Mouse (Mus musculus): ENCODE data around the gene Srsf3. TPM values are rescaled to one million over a fixed set of nuclear protein-coding genes. Genes with fewer than 3 reads are reported as not detected.

Gene Srsf3
- 823 and 865 TPM in 2 replicates for polyA plus RNA-seq (2014; fragmentation: Nextera tagmentation; extraction: Ambion mirVana)

GRCm38 (mm10) chr17:29032274-29033069, at the start of gene Srsf3:
Gene Srsf3, plus strand, starts transcription at chr17:29032628.
- Histone ChIP-seq H3K27me3 (ENCODE audit: control insufficient read depth, insufficient read depth, low read length) (no peaks in the 10 kb centered on the region), H3K4me1 (replicated peaks; ENCODE audit: control insufficient read depth, insufficient read depth, low read length) (peaks cover 3% of the 10 kb centered on the region), H3K9me3 (ENCODE audit: control insufficient read depth, low read length) (no peaks in the 10 kb centered on the region), H3K4me3 (ENCODE audit: low read depth, low read length) (peak within 1 kb of the TSS; percentile 82), H3K36me3 (ENCODE audit: control insufficient read depth, insufficient read depth, low read length) (peaks cover 12% of the 10 kb centered on the region; the same call in 1 of the 2 replicates), H3K4me2 (ENCODE audit: low read depth, low read length, severe bottlenecking) (peak within 1 kb of the TSS; percentile 79), H3K27ac (ENCODE audit: low read depth, low read length) (peak within 1 kb of the TSS; percentile 98), H3K9ac (ENCODE audit: low read length) (peak within 1 kb of the TSS; percentile 94)
- DNase-seq (ENCODE audit: low spot score) (peak; percentile 100), ATAC-seq (replicated peaks; ENCODE audit: low FRiP score) (peak; percentile 98)
- WGBS = under 1% methylated on average over 77 of the region's 77 CpGs

GRCm38 (mm10) chr17:28984724-28985420, 47.6 kb upstream of the Srsf3 start:
- ATAC-seq (replicated peaks; ENCODE audit: low FRiP score) (no peak), DNase-seq (ENCODE audit: low spot score) (no peak)
- Histone ChIP-seq H3K9me3 (ENCODE audit: control insufficient read depth, low read length) (no peaks in the 10 kb centered on the region), H3K4me2 (ENCODE audit: low read depth, low read length, severe bottlenecking) (no peak overlapping the region), H3K27me3 (ENCODE audit: control insufficient read depth, insufficient read depth, low read length) (no peaks in the 10 kb centered on the region), H3K27ac (ENCODE audit: low read depth, low read length) (no peak overlapping the region), H3K4me1 (replicated peaks; ENCODE audit: control insufficient read depth, insufficient read depth, low read length) (no peaks in the 10 kb centered on the region), H3K36me3 (ENCODE audit: control insufficient read depth, insufficient read depth, low read length) (peaks cover 19% of the 10 kb centered on the region), H3K4me3 (ENCODE audit: low read depth, low read length) (no peak overlapping the region), H3K9ac (ENCODE audit: low read length) (no peak overlapping the region)
- 95% methylated on average over 1 of the region's 1 CpGs for WGBS

- Histone ChIP-seq H3K27ac (ENCODE audit: low read depth, low read length) (no peak overlapping the region), H3K36me3 (ENCODE audit: control insufficient read depth, insufficient read depth, low read length) (peaks cover 18% of the 10 kb centered on the region), H3K9me3 (ENCODE audit: control insufficient read depth, low read length) (no peaks in the 10 kb centered on the region), H3K4me3 (ENCODE audit: low read depth, low read length) (no peak overlapping the region), H3K4me2 (ENCODE audit: low read depth, low read length, severe bottlenecking) (no peak overlapping the region), H3K27me3 (ENCODE audit: control insufficient read depth, insufficient read depth, low read length) (no peaks in the 10 kb centered on the region), H3K4me1 (replicated peaks; ENCODE audit: control insufficient read depth, insufficient read depth, low read length) (no peaks in the 10 kb centered on the region), H3K9ac (ENCODE audit: low read length) (no peak overlapping the region)
- ATAC-seq (replicated peaks; ENCODE audit: low FRiP score) (no peak), DNase-seq (ENCODE audit: low spot score) (no peak)
Observed at GRCm38 (mm10) chr17:28986833-28987232, 45.6 kb upstream of the Srsf3 start.

GRCm38 (mm10) chr17:28987713-28988112, 44.7 kb upstream of the Srsf3 start:
- H3K4me3 ChIP-seq (ENCODE audit: low read depth, low read length) = no peak overlapping the region
- H3K4me1 ChIP-seq (replicated peaks; ENCODE audit: control insufficient read depth, insufficient read depth, low read length) = no peaks in the 10 kb centered on the region
- no peak overlapping the region for H3K9ac ChIP-seq (ENCODE audit: low read length)
- DNase-seq (ENCODE audit: low spot score) (peak; percentile 64), ATAC-seq (replicated peaks; ENCODE audit: low FRiP score) (no peak)
- no peaks in the 10 kb centered on the region for H3K27me3 ChIP-seq (ENCODE audit: control insufficient read depth, insufficient read depth, low read length)
- H3K9me3 ChIP-seq (ENCODE audit: control insufficient read depth, low read length) = no peaks in the 10 kb centered on the region
- H3K27ac ChIP-seq (ENCODE audit: low read depth, low read length) = no peak overlapping the region
- H3K4me2 ChIP-seq (ENCODE audit: low read depth, low read length, severe bottlenecking) = no peak overlapping the region
- H3K36me3 ChIP-seq (ENCODE audit: control insufficient read depth, insufficient read depth, low read length) = peaks cover 18% of the 10 kb centered on the region
- WGBS = 63% methylated on average over 4 of the region's 4 CpGs

GRCm38 (mm10) chr17:28988291-28988690, 44.1 kb upstream of the Srsf3 start:
- no peak overlapping the region for H3K4me3 ChIP-seq (ENCODE audit: low read depth, low read length)
- H3K9me3 ChIP-seq (ENCODE audit: control insufficient read depth, low read length) = no peaks in the 10 kb centered on the region
- peaks cover 18% of the 10 kb centered on the region for H3K36me3 ChIP-seq (ENCODE audit: control insufficient read depth, insufficient read depth, low read length)
- no peaks in the 10 kb centered on the region for H3K27me3 ChIP-seq (ENCODE audit: control insufficient read depth, insufficient read depth, low read length)
- ATAC-seq (replicated peaks; ENCODE audit: low FRiP score) (no peak), DNase-seq (ENCODE audit: low spot score) (no peak)
- H3K4me2 ChIP-seq (ENCODE audit: low read depth, low read length, severe bottlenecking) = no peak overlapping the region
- no peaks in the 10 kb centered on the region for H3K4me1 ChIP-seq (replicated peaks; ENCODE audit: control insufficient read depth, insufficient read depth, low read length)
- H3K27ac ChIP-seq (ENCODE audit: low read depth, low read length) = no peak overlapping the region
- no peak overlapping the region for H3K9ac ChIP-seq (ENCODE audit: low read length)
- WGBS = 93% methylated on average over 4 of the region's 4 CpGs

- ATAC-seq (replicated peaks; ENCODE audit: low FRiP score) = no peak
- 86% methylated on average over 3 of the region's 3 CpGs for WGBS
- Histone ChIP-seq H3K4me3 (ENCODE audit: low read depth, low read length) (no peak overlapping the region), H3K27me3 (ENCODE audit: control insufficient read depth, insufficient read depth, low read length) (no peaks in the 10 kb centered on the region), H3K4me2 (ENCODE audit: low read depth, low read length, severe bottlenecking) (no peak overlapping the region), H3K4me1 (replicated peaks; ENCODE audit: control insufficient read depth, insufficient read depth, low read length) (no peaks in the 10 kb centered on the region), H3K9me3 (ENCODE audit: control insufficient read depth, low read length) (no peaks in the 10 kb centered on the region), H3K36me3 (ENCODE audit: control insufficient read depth, insufficient read depth, low read length) (peaks cover 18% of the 10 kb centered on the region), H3K27ac (ENCODE audit: low read depth, low read length) (no peak overlapping the region), H3K9ac (ENCODE audit: low read length) (no peak overlapping the region)
- no peak for DNase-seq (ENCODE audit: low spot score)
Observed at GRCm38 (mm10) chr17:28988996-28989395, 43.4 kb upstream of the Srsf3 start.

GRCm38 (mm10) chr17:28990060-28990459, 42.4 kb upstream of the Srsf3 start:
- Histone ChIP-seq H3K4me1 (replicated peaks; ENCODE audit: control insufficient read depth, insufficient read depth, low read length) (no peaks in the 10 kb centered on the region), H3K9me3 (ENCODE audit: control insufficient read depth, low read length) (no peaks in the 10 kb centered on the region), H3K27ac (ENCODE audit: low read depth, low read length) (no peak overlapping the region), H3K9ac (ENCODE audit: low read length) (no peak overlapping the region), H3K4me3 (ENCODE audit: low read depth, low read length) (no peak overlapping the region), H3K4me2 (ENCODE audit: low read depth, low read length, severe bottlenecking) (no peak overlapping the region), H3K27me3 (ENCODE audit: control insufficient read depth, insufficient read depth, low read length) (no peaks in the 10 kb centered on the region), H3K36me3 (ENCODE audit: control insufficient read depth, insufficient read depth, low read length) (peaks cover 18% of the 10 kb centered on the region)
- ATAC-seq (replicated peaks; ENCODE audit: low FRiP score) (no peak), DNase-seq (ENCODE audit: low spot score) (no peak)
- WGBS = 86% methylated on average over 4 of the region's 4 CpGs

- no peak overlapping the region for H3K9ac ChIP-seq (ENCODE audit: low read length)
- H3K4me2 ChIP-seq (ENCODE audit: low read depth, low read length, severe bottlenecking) = no peak overlapping the region
- H3K27ac ChIP-seq (ENCODE audit: low read depth, low read length) = no peak overlapping the region
- no peak for DNase-seq (ENCODE audit: low spot score)
- no peak overlapping the region for H3K4me3 ChIP-seq (ENCODE audit: low read depth, low read length)
- no peaks in the 10 kb centered on the region for H3K27me3 ChIP-seq (ENCODE audit: control insufficient read depth, insufficient read depth, low read length)
- 78% methylated on average over 9 of the region's 9 CpGs for WGBS
- peaks cover 18% of the 10 kb centered on the region for H3K36me3 ChIP-seq (ENCODE audit: control insufficient read depth, insufficient read depth, low read length)
- ATAC-seq (replicated peaks; ENCODE audit: low FRiP score) = no peak
- no peaks in the 10 kb centered on the region for H3K4me1 ChIP-seq (replicated peaks; ENCODE audit: control insufficient read depth, insufficient read depth, low read length)
- no peaks in the 10 kb centered on the region for H3K9me3 ChIP-seq (ENCODE audit: control insufficient read depth, low read length)
Observed at GRCm38 (mm10) chr17:28991286-28991685, 41.1 kb upstream of the Srsf3 start.
